Mouse (Mus musculus) left cerebral cortex, adult 18-20 months (tissue): ENCODE results near the gene Gm42417. TPM values are rescaled to one million over a fixed set of nuclear protein-coding genes. Genes with fewer than 3 reads are reported as not detected.

Experiments used
- DNase-seq, 2 experiments: peaks; one replicate each; pipeline ENCODE4 v3.0.0; 2021 to 2022; ENCODE audit warnings: low spot score in 2 of 2, mixed read lengths in 1 of 2
- long read RNA-seq, 2 experiments: library from polyadenylated mRNA; stranded (forward); transcript quantifications; one replicate each; pipeline ENCODE4 v2.0.0; 2021
- total RNA-seq, 2 experiments: library from RNA; stranded (reverse); gene quantifications; 2 replicates each; pipeline ENCODE4 v1.2.3; 2021

Gm42417 gene
- under 1 TPM in 1 of 2 experiments, not detected in 1; 0.77 TPM for total RNA-seq
- long read RNA-seq, experiment 1: 0 reads
- long read RNA-seq, experiment 2: 0 reads

DNA sequence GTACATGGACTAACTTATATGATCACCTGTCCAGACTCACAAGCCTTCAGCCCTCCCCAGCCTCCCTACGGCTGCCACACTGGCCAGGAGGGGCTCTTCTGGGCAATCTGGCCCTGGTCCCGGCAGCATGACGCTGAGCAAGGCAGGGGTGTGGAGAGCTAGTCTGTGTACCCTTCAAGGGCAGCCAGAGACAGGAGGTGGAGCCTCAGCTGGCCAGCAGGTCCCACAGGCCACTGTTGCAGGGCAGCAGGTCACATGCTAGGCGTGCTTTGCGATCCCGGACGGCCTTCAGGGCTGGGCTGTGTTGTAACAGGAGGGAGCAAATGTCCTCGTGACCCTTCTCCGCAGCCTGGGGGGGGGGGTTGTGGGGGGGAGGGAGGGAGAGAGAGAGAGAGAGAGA, at the start of gene Gm42417:
TSS of gene Gm42417 (minus strand) at position 244 of the 400 bp plus-strand sequence.
- DNase-seq: no peak

DNA sequence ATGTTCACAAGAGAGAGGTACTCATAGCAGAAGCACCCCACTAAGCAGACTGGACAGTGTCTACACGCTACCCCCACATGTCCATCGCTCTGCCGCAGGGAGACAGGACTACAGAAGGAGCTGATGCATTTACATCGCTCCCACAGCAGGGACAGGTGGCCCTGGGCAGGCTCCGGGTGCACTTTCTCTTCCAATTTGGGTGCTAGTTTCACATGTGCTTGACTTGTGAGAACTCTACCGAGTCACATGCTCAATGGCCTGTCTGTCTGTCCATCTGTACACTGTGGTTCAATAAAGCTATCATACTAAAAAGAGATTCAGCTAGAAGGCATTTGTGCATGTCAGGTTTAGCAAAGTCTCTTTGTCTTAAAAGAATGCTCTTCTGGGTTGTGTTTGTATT, 48.6 kb upstream of the Gm42417 start:
- no peak for DNase-seq

DNA sequence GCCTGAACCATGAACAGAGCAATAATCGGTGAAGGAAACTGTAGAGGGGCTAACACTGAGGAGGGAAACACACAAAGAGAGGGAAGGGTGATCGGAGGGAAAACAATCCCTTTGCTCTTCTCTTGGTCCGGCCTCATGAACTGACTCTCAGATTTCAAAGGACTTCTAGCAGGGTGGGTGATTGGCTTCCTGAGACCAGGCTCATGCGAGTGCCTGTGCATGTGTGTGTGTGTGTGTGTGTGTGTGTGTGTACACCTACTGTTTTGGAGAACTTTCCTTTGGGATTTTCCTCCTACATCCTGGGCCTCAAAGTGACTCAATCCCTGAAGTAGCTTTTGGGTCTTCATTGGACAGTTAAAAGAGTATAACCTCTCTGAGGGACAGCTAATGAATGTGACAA, 47.1 kb upstream of the Gm42417 start:
- DNase-seq: no peak

DNA sequence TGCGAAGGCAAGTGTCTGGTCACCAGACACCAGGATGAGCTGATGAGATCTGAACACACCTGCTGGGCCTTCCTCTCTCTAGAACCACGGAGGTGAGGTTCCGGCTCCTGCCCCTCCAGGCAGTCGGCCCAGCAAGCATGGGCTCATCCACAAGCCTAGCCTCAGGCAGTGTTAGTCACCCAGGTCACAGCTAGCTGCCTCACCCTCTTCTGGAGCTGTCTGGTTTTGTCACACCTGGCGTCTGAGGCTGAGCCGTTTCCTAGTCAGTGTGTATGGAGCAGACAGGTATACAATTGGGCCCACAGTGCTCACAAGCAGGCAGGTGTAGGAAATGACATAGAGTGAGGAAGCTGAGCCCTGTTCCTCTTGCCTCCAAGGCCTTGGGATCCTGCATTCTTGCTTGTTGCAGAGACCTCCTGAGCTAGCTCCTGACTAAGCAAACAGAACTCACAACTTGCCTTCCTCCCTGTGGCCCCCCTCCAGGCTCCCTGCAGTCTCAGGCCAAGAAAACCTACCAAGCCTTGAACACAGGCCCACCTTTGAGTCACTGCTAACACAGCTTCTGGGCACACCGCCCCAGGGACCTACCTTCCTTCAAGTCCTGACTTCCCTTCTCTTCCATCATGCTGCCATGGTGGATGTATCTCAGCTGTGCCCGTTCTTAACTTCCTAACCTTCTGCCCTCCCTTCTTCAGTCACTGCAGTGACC, 44.3 kb upstream of the Gm42417 start:
- DNase-seq: no peak

DNA sequence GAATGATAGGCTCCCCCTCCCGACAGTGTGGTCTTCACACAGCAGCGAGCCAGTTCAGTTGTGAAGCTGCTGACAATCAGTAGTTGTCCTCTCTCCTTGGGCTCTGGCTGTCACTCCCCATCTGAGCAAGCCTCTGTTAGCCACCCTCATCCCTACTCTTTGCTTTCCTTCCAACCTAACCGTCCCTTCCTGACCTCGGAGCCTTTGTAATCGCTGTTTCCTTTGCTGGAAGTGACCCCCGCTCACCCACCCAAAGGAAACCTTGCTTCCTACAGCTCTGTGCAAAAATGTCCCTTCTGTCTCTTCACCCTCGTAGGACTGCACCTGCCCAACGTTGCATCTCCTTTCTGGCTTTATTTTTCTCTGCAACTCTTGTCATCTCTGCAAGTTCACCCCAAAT, 43.0 kb upstream of the Gm42417 start:
- no peak for DNase-seq

DNA sequence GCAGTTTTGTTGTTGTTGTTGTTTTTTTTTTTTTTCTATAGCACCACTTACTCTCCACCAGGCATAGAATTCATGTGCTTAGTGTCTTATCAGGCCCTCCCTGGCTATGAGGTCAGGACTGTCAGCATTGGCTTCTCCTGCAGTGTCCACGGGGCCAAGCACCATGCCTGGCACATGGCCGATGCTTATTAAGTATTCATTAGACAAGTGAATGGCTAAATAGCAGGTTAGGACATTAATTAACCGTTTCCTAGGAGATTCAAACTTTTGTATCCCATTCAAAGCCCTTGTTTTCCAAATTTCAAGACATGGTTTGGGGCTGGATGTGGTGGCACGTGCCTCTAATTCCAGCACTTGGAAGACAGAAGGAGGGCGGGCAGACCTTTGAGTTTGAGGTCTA, 42.0 kb upstream of the Gm42417 start:
- no peak for DNase-seq

DNA sequence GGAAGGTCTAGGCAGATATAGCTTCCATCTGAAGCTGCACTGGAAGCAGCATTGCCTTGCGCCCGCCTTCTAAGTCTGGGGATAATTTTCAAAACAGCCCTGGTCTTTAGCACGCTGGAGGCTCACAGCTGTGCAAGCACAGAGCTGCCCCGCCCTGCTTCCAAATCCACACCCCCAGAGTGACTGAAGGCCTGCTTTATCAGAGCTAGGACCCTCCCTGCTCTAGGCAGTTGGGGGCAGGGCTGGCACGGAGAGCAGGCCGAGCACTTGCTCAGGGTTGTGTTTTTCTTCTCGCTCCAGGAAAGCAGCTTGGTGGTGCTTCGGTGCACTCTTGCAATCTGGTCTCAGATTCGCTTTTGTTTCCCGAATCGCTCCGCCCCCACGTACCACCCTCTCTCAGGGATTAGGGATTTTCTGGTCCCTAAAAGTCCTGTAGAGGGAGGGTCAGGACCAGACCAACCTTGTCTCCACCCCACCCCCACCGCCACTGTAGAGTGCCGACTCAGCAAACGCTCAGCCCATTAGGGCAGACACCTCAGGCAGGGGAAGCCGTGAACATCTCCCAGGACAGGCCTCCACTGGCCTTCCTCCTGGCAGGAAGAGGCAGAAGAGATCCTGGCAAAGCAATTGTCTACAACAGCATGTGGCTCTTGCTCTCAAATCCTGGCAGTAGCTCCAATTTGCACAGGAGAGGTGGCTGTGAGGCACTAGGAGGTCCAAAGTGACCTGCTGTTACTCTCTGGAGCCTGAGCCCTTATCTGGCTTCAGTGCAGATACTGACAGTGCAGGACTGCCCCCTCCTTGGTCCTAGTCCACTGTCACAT, 41.4 kb upstream of the Gm42417 start:
- DNase-seq: peak; percentile 22 to 34

DNA sequence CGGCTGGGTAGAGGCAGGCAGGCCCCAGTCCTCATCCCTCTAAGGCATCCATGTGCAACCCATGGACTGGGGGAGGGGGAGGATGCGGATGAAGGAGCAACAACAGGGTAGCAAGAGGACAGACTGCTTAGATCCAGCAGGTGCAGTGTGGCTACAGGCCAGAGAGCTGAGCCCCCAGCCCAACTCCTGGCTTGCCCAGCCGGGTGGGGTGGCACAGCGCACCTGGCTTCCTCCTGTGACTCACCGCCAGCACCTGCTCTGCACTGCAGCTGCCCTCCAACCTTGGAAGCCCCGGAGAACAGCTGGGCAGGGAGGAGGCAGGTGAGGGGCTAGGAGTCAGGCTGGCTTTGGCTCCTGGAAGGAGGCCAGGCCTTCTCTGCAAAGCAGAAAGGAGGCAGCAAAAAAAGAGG, 40.8 kb upstream of the Gm42417 start:
- no peak for DNase-seq

DNA sequence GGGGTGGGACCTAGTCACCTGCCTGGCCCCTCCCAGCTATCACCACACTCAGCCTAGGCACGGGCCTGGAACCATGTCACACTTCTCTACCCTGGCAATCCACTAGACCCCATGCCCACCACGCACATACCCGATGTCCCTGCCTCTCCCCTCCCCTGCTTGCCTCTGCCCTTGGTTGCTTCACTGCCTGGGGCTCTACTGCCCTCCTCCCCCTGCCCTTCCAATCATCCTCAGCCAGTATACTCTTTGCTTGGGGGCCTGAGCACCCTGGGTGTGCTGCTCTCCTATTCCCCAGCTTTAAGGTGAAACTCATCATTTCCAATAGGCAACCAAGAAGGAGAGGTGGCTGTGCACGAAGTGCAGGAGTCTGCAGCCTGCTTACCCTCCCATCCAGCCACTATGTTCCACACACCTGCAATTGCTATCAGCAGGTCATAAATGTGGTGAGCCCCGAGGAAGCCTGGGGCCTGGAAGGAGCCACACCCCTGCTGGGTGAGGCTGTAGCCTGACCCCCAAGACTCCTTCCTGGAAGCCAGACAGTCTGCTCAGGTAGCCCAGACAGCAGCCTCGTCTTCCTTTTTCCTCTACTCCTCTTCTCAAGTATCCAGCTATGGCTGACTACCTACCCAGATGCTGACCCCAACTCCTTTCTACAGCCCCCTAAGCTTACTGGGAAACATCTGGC, 37.9 kb upstream of the Gm42417 start:
- DNase-seq: no peak

DNA sequence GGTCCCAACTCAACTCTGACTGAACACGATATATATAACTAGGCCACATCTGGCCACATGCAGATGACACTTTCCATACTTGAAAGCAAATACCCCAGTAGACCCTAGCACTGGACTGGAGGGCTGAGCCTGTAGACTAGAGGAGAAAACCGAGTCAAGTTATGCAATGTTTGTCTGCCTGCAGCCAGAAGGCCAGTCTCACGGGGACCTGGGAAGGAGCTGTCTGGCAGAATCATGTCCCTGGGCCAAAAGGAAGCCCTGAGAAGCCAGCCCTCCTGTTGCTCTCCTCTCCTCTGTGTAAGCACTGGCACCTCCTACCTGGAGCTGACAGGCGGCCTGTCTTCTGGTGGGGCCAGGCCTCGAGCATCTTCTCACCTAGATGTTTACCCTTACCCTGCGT, 36.1 kb upstream of the Gm42417 start:
- no peak for DNase-seq

DNA sequence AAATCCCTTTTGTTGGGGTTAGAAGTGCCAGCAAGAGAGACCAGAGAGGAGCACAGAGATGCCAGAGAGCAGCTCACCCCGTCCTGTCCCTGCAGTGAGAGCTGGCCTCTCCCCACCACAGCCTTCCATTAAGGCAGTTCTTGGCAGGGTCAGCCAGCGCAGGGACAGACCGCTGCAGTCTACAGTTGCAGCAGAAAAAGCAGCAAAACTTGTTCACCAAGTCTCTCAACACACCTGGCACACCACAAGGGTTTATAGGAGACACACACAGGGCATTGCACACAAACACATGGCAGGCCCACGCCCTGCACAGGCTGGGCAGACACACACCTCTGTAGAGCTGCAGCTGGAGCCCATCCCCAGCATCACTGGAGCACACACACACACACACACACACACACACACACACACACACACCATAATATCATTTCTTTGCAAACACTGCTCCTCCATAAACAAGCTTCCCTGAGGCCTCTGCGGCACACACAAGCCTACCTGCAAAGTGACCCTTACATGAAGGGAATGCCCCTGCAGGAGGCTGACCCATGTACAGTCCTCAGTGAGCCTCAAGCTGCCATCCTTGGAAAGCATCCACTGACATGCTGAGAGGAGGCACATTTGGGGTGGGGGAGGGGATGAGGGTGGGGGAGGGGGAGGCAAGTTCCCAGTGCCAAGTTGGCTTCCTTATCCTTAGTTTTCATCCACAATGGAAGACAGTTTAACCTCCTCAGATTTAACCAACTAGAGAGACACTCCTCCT, 35.1 kb upstream of the Gm42417 start:
- no peak for DNase-seq

DNA sequence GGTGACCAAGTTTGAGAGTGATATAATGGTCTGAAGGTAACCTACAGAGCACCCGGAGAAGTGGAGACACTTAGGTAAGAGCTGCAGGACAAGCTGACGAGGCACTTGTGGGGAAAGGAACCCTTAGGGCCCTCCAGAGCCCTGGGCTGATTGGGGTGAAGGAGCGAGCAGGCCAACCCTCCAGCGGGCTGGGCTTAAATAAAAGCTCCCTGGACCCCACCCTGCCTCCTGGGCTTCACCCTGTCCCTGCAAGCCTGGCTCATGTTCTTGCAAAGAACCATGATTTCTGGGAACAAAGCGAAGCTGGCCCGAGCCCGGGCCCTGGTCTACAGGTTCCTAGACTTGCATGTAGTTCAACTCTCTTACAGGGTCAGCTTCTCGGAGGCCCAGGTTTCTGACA, 34.3 kb upstream of the Gm42417 start:
- no peak for DNase-seq

DNA sequence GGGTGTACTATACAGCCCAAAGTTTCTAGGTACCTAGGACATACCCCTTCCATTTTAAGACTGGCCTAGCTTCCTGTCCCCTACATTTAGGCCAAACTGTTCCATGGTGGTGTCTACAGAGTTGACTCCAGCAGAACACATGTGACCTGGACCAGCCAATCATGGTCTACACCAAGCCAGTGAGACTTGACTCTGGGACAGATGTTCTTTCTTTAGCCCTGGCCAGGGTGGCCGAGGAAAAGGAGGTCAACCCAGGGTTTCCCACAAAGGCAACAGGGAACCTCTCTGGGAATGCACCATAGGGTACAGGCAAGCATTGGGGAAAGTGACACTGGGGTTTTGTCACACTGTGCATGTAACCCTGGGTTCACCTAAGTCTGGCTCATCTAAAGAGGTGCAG, 33.5 kb upstream of the Gm42417 start:
- no peak for DNase-seq

DNA sequence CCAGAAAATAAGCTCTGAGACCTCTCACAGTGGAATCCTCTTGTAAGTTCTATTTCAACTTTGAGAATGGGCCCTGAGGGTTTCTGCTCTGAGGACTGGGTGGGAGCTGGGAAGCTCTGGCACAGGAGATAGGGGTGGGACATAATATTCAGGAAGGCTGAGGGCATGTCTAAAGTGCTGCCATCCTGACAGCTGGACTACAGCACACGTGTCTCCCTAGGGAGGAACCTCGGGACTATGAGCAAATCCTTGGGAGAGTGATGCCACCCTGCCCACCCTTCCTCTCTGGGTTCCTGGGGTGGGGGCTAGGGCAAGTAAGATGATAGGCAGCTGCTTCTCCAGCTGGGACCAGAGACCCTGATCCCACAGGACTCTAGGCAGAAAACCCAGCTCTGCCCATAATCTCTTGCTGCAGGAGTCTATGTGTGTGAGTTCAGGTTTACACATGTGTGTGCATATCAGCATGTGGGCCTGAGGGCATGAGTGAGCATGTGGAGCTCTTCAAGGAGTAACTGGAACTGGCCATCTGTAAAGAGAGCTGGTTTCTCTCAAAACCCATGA, 33.0 kb upstream of the Gm42417 start:
- no peak for DNase-seq

DNA sequence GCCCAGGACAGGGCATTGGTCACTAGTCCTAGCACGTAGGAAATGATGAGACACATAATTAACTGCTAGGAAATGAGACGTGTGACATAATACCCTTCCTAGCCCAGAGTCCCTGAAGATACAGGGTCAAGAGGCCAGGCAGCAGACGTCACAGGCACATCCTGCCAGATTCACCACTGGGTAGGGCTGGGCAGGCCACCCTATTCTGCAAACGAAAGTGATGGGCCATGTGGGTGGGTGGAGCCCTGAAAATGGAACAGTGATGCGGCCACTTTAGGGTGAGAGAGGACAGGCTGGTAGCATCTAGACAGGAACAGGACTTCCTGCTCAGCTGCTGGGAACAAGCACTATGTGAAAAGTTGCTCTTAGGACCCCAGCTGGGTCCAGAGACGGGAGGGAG, 32.4 kb upstream of the Gm42417 start:
- no peak for DNase-seq

DNA sequence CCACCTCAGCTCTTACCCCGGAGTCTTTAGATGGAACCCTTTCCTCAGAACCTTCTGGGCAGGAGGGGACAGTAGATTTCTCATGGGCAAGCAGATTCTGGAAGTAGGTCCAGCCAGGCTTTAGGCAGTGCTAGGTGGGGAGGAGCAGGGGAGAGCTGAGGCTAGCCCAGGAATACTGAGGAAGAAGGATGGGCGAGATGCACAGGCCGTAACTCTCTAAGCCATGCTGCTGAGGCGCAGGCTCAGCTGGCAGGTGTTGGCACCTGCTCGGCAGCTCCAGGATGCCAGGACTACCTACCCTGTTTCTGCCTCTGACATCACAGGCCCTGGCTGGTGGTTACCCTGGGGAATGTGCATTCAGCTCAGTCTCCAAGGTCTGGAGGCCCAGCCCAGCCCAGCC, 31.1 kb upstream of the Gm42417 start:
- no peak for DNase-seq

DNA sequence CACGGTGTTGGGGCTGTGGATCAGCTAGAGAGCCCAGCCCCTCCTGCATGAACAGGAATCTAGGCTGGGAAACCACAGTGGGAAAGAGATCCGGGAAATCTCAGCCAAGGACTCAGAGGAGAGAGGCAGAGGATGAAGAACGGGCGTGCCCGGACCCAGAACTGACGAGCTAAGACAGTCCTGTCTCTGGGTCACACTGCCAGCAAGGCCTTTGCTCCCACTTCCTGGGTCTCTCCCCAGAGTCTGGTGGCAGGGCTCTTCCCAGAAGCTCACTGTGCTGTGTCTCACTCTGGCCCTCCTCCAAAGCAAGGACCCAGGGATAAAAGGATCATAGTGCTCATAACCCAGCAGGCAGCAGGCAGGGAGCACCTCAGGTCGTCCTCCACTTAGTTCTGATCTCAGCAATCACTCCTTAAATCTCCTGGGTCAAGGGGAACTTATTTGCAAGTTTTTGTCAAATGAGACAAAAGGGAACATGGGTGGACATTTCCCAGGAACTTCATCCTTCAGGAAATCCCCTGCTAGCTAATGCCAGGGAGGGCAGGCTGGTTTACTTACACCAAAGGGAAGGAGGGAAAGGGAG, 30.6 kb upstream of the Gm42417 start:
- no peak for DNase-seq

DNA sequence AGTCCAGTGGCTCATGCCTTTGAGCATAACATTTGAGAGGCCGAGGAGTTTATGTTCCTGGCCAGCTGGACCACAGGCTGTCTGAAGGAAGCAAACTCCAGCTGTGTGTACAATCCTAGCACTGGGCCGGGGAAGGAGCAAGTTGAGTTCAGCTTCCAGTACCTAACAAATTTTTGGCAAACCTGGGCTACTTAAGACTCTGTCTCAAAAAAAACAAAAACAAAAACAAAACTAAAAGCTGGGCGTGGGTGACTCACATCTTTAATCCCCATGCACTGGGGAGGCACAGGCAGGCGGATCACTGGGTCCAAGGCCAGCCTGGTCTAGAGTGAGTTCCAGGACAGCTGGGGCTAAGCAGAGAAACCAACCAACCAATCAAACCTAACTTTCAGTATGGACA, 29.5 kb upstream of the Gm42417 start:
- DNase-seq: no peak

DNA sequence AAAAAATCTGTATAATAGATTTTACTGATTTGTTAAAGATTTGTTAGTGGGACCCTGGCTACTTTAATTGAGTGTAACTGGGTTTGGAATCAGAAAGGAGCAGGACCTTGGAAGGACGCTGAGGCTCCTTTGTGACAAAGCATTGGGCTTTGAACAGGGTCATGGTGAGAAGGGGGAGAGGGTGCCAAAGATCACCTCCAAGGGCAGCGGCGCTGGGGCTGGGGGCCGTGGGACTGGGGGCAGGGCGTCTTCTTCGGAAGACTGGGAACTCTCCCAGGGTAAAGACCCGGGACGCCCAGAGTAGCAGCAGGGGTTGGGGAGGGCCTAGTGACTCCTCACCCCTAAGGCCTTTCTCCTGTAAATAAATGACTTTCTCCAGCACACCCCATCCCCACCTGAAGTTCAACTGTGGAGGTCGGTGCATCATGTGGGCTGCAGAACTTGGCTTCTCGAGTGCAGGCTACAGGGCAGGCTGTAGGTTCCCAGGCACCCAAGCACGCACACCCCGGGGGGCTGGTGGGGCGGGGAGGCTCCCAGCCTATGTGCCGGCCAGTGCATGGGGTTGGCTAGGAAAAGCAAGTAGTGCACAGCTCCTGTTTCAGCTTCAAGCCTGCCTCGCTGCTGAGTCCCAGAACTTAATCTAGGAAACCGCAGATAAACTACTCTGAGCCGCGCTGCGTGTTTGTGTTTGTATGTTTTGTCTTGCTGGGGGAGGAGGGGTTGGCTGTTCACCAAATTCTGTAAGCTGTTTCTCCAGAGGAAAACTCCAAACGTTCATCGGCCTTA, 28.8 kb upstream of the Gm42417 start:
- DNase-seq: no peak

DNA sequence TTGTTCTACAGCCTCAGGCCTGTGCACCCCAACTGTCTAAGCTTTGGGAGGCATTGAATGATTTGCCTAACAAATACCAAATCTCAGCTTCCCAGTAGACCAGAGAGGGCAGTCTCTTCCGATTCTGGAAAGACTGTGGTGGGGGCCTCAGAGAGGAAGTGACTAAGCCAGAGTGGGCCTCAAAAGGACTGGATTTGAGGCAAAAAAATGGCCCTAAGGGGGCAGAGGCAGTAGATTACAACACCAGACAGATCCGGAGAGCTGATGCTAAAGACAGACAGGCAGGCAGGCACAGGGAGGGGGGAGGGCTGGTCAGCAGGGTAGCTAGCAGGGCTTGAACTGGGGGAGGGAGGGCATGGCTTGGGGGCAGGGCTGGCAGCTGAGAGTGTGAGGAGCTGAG, 27.2 kb upstream of the Gm42417 start:
- no peak for DNase-seq
